Mouse (Mus musculus) layer of hippocampus, adult 11-12 months (tissue): ENCODE results near the gene F2rl1.
"Not testable (repeated sequence)": the region's sequence is repeated elsewhere in the genome, so short reads cannot be mapped to it uniquely, and the experiment has no call there.

Experiments
- DNase-seq: peaks from one replicate; pipeline ENCODE4 v3.0.0; 2022; ENCODE audit warnings: low spot score

The F2rl1 gene

DNA sequence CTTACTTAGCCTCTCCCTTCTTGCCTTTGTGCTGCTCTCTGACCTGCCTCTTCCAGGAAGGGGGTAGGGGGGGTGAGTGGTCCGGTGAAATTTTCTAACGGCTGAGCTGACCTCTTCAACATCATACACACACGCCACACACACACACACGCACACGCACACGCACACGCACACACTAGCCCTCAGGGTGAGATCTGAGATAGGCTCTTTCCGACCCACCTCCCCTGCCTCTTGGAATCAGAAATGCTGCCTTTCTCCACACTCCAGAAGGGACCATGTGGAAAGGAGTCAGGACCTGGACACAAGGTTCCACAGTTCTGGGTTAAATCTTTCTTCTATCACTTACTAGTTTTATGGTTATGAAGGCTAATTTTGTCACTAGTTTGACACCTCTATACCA lies 8.6 kb upstream of the F2rl1 start:
- no peak for DNase-seq

DNA sequence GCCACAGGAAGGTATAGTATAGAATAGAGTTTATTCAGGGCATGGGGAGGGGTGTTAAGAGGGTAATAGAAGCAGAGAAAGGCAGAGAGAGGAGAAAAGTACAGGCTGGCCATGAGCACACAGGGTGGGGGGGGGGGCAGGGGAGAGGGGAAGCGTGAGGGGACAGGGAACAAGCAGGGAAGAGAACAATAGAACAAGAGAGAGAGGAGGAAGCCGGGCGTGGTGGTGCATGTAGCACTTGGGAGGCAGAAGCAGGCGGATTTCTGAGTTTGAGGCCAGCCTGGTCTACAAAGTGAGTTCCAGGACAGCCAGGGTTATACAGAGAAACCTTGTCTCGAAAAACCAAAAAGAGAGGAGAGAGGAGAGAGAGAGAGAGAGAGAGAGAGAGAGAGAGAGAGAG lies 8.1 kb upstream of the F2rl1 start:
- not testable (repeated sequence) for DNase-seq

DNA sequence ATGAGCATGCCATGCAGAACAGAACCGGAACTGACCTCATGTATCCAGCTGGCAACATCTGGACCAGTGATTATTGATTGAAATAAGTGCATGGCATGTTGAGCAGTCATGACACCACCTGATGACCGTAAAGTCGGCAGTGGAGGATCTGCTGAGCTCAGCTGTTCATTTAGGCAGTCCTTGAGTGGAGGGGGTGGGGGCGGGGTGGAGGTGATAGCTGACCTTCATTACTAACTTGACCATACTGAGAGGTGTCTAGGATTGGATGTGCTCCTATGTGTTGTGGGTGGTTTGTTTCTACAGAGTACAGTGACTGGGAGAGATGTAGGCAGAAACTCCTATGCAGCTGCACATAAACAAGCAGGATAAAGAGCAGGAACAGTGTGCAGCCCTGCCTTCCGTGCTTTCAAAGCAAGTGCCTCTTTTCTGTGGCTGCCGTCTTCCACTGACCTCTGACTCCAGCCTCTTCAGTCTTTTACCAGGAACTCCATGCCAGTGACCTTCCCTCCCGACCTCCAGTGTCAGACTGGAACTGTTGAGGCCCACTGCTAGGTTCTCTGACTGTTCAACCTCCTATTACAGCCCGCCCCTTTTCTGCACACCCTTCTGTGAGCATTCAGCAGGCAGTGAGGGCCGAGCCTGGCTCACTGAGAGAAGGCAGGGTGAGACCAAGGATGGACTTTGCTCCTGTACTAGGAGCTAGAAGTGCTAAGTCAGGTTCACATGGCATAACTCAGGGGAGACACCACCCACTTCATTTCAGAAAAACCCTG lies 6.4 kb upstream of the F2rl1 start:
- no peak for DNase-seq

DNA sequence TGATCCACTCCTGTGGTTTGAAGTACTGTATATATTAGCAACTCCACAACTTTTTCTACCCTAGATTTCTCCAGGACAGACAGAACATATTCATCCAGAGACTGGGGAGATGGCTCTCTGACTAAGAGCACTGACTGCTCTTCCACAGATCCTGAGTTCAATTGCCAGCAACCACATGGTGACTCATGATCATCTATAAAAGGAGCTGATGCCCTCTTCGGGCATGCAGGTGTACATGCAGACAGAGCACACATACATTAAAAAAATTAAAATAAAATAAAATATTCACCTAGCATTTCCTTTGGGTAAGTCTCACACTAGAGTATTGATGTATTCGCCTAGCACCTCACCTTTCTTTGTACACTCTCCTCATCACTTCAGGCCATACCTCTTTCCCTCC lies 4.2 kb upstream of the F2rl1 start:
- DNase-seq: no peak

DNA sequence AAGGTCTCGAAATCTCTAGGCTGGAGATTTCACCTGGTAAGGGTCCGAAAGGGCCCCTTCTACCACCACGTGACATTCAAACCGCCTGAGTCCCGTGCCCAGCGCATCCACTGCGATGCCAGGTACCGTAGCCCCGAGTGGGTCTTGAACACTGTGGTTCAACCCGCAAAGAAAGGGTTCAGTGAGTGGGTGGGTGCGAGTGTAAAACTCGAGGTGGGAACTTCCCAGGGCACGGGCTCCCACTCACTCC lies 678 bp downstream of the F2rl1 start:
- DNase-seq: no peak

DNA sequence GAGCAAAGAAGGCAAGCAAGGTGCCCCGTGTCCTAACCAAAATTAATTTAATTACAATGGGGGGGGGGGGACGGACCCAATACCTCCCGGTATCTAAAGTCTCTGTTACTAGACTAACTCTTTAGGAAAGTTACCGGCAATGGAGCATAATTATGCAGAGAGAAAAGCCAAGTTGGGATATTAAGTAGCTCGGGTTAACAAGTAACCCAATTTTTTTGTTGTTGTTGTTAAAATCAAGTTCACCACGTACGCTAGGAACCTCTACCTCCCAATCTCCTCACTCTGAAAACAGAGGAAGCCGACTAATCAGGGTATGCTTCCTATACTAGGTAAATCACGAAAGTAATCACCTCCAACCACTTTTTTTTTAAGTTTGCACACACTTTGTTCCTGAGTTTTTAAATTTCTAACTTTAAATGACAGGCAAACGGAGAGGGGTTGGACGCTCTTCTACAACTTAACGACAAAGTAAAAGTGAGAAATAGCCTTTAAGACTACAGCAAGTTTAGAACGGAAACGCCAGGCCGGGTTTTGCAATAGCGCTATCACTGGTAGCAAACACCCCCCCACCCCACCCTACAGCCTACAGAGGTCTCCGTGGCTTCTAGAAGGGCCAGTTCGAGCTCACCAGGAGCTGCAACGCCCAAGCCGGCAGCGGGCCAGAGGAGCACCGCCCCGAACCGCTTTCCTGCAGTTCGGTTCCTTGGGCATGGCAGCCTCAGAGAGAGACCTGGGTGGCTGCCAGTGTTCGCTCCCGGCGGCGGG lies 1.2 kb downstream of the F2rl1 start:
- DNase-seq: no peak

DNA sequence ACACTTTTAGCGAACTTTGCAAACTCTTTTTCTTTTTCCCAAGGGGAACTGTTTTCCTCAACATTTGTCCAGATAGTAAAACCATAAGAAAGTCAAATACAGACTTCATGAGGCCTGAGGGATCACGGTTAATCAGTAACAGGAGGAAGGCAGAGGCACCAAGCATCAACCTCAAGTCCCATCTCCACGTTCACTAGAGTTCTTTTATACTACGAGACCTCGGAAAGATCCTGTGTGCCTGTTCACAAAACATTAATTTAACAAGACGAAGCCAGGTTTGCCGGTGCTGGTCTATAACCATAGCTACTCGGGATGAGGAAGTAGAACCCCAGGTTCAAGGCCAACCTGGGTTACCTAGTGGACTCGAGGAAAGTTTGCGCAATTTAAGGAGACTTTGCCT lies 2.9 kb downstream of the F2rl1 start:
- no peak for DNase-seq

DNA sequence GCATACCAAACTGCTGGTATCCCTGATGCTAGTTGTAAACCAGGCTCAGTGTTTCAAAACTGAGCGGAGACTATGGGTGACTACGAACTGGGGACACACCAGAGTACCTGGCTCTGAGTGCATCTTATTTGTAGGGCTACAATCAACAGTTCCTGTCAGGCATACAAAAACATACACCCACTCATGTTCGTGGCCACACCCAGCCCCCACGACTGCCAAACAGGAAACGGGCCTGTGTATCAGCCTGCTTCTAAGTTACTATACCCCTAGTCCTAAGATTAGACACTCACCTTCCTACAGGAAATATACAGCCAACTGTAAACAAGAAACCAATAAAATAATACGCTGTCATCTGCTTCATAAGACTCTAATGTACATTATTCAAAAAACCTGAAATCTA lies 4.0 kb downstream of the F2rl1 start:
- no peak for DNase-seq

DNA sequence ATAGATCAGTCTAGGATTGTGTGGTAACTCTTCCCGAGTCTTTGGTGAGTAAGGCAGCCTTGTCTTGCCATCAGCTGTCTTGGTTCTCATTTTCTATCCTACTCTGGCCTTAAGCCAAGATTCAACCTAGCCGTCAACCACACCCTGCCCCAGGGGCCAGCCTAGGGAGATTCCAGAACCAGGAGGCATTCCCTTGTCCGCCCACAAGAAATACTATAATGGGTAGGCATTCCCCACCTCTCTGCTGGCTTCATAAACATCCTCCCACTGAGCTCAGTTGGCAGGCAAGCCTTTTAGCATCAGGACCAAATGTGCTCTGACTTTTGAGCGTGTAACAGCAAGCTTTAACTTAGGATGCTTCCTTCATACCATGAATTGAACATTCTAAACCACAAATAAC lies 10.3 kb downstream of the F2rl1 start:
- DNase-seq: peak; percentile 13

DNA sequence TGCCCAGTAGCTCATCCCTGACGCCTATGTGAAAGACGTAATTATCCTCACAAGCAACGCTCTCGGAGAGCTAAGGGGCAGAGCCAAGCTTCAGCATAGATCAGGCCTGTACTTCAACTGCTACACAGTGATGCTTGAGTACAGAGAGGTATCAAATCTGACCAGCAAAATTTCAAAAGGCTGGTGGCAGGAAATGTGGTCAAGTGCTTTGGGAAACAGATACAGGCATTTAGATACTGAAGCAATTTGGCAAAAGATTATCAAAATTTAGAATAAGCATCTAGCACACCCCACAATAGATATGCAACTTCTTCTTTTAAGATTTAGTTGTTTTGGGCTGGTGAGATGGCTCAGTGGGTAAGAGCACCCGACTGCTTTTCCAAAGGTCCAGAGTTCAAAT lies 15.0 kb downstream of the F2rl1 start:
- DNase-seq: no peak

DNA sequence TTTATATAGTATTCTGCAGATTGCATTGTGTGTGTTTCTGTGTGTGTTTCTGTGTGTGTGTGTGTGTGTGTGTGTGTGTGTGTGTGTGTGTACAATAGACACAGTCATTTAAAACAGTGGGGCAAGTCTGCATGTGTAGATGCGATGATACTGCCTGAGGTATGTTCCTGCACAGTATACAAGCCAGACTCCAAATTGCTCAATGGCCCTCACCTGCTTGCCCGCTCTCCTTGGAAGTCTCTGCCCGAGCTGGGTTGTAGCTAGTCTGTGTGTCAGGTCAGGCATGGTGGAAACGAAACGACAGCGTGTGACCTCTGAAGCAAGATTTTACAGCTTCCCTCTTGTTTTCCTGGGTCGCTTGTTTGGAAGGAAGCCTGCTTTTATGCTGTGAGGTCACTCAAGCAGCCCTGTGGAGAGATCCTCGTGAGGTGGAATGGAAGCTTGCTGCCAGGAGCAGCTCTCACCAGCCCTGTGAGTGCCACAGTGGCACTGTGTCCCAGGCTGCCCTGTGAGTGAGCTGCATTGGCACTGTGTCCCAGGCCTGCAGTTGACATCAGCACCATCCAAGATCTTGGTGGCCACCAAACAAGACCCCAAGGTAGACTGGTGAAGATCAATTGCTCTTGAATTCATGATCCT lies 21.6 kb downstream of the F2rl1 start:
- DNase-seq: no peak

DNA sequence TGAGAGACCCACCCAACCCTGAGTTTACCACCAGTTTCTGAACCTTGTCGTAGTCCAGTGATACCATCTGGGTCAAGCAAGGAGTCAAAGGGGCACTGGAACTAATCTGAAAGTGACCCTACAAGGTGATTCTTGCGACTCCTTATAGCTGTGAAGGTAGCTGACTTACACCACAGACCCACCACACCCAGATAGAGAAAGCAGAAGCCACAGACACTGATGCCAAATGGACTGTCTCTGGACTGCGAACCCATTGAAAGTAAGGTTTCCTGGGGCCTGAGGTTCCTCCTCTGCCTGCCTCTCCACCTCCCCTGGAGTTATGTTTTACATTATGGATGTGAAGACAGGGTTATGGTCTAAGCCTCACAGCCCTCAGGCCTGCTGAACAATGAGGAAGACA lies 28.4 kb downstream of the F2rl1 start:
- no peak for DNase-seq

DNA sequence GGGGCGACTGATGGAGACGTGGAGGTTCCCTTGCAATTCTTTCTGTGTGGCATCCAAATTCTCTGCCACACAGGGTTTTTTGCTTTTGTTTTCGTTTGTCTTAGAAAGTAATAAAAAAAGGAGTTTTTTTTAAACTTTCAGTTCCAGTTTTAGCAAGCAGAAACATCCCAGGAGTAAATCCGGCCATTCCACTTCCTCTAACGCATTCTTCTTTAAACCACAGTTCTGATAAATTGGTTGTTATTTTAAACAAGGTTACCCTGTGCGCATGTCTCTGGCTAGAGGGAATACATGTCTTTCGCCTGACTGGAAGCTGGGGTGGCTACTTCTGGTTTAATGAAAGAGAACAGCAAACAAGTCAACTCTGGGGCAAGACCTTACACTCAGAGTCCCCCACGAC lies 30.2 kb downstream of the F2rl1 start:
- no peak for DNase-seq

DNA sequence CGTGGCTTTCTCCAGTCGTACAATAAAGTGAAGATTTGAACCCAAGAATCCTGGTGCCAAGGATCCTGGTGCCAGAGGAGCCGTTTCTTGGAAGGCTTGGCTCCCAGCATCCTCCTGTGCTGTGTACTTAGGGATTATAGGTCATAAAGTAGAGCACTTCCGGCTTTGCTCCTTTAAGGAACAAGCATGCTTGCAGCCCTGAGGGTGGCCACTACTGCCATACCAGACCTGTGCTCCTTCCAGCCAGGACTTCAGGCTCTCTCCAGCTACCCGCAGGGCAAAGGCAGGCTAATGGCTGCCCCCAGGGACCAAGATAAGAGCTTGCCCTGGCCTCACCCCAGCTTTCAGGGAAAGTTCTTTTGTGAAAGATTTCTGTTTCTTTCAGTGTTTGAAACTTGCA lies 31.7 kb downstream of the F2rl1 start:
- no peak for DNase-seq

DNA sequence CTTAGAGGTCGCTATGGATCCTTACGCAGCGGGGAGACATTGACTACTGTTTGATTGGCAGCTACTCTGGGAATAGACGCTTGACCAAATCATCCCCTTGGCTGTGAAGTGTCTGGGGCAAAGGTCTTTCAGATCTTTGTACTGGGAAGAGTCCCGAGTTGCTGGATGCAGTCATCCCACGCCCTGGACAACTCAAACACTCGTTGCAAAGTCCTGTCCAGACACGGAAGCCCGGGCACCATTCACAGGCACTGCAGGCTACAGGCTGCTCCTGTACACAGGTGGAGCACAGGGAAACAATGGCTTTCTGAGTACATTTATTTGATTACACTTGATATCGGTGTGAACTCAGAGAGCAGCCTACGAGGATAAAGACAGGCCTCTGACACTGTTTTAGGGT lies 33.7 kb downstream of the F2rl1 start:
- DNase-seq: no peak

DNA sequence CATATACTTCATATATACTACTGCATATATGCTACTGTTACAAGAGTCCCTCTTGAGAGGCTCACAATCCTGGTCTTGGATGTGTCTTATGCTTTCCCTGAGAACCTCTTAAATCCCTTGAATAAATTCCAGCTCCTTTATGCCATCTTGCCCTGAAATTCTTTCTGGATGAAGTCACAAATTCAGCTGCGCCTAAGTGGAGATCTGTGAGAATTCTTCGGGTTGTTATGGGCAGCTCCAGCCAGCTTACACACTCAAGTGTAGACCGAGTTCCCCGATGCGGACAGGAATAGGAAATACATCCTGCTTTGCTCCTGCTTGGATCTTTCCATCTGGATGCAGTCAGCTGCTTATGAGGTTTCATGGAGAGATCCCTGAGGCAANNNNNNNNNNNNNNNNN lies 40.4 kb downstream of the F2rl1 start:
- no peak for DNase-seq

DNA sequence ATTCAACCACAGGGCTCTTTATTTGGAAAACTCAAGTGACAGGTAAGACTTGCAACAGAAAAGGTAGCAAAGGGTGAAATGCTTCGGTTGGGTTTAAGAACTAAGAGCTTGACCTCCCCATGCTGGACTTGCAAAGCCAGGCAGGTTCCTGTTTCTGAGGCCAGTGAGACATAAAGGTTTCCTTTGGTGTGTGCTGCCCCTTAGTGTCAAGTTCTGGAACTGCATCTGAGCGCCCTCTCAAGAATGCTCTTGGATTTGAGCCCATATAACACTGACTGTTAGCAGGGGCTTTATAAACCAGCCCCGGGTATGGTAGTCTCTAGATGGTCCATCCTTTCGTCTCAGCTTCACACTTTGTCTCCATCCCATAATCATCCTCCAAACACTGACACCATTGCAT lies 43.6 kb downstream of the F2rl1 start:
- DNase-seq: peak; percentile 88

DNA sequence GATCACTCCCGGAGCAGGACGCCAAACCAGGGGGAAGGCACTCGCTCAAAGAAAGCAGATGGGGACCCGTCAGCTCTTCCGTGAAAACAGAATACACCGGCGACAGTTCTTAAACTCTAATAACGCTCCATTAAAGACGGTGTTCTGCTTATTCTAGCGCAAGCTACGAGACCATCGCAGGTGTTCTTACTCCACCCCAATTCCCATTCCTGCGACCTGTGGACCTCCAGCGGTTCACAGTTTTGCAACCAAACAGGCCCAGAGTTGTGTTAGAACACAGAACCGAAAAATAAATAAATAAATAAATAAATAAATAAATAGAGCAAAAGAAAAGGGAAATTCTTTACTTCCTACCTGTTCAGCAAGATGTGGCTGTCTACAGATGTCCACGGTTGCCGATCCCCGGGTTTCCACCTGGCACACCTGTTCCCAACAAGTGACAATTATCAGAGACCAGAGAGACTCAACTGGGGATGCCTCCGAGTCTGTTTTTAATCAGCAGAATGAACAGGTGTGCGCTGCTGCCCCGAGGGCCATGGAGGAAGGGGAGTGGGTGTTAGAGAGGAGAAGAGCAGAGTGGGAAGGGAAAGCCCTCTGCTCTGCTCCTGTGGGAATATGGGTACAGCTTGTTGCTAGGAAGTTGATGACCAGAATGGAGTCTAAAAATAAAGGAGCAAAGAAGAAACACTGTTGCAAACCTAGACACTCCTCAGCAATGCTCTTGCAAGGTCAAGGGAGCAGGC lies 46.2 kb downstream of the F2rl1 start, which contains the start of gene S100z:
S100z (minus strand) TSS at position 51 of the 743 bp plus-strand sequence.
- DNase-seq: no peak

DNA sequence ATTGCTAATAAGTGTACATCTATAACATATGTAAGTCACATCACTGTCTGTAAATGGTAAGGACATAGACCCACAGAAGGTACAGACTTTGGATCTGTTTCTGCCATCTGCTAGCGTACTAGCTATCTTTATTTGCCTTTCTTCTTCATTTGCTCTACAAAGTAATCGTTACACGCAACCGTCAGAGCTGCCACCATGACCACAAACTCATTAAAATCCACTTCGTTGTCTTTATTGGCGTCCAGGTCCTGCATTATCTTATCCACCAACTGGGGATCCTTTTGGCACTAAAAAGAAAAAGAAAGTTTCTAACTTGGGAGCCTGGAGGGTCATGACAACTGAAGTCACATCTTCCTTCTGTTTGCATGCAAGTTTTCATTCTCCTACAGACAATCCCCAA lies 47.9 kb downstream of the F2rl1 start:
- DNase-seq: no peak

DNA sequence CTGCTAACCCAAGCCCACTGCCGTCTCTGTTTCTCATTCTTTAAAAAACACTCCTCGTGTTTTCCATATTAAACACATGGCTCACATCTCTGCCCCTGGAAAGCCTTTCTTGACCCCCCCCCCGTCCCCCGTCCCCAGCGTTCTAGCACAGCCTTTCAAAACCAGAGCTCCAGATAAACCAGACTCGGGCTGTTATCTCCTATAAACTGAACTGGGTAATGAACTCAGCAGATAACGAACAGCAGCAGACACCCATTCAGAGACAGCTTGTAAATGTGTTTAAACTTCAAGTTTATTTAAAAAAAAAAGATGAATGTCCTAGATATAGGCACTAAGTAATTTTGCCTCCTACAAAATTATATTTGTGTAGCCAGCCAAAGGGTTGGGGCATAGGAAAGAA lies 49.9 kb downstream of the F2rl1 start:
- DNase-seq: no peak

DNA sequence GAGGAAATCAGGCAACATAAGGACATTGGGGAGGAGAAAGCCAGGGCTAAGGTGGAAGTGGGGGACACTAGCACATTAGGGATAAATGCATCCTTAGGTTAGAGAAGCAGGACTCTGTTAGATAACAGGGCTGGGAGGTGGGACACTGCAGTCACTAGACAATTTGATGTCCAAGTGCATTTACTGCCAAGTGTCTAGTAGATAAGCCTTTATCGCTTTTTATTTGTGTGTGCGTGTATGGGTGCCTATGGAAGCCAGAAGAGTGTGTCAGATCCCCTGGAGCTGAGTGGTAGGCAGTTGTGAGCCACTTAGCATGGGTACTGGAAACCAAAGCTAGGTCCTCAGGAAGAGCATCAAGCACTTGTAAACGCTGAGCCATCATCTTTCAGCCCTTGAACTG lies 50.7 kb downstream of the F2rl1 start:
- DNase-seq: no peak

DNA sequence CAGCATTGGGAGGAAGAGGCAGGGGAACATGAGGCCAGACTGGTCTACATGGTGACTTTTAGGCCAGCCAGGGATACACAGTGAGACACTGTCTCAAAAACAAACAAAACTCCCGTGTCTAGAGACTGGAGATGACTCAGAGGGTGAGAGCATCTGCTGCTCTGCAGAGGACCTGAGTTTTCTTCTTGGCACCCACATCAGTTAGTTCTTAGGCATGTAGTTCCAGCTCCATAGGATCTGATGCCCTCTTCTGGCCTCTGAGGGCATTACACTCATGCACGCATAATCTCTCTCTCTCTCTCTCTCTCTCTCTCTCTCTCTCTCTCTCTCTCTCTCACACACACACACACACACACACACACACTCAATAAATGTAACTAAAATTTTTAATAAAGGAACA lies 54.1 kb downstream of the F2rl1 start:
- DNase-seq: peak; percentile 7
